Mouse (Mus musculus): ENCODE results near the gene Zfp574. TPM values are rescaled to one million over a fixed set of nuclear protein-coding genes. Genes with fewer than 3 reads are reported as not detected.

The Zfp574 gene
- total and polyA plus RNA-seq, 2 experiments from 2014 or later, result 31.5 to 33.0 TPM

DNA sequence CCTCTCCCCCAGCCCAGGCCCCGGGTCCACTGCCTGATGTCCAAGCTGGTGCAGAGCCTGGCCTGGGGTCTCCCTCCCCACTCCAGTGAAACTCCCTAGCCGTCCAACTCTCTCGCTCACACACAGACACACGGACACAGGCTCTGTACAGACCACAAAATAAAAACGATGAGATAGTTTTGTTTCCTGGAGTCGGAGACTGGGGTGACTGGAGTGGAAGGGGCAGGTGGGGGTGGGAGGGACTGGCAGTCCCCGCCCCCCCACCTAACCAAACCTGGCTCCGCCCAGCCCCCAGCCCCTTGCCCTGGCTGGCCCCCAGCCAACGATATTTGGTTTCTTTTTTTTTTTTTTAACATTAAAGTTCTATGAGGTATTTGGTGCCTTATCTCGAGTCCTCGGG, 16.6 kb downstream of the Zfp574 start:
- H3K27ac ChIP-seq (ENCODE audit: low read depth, low read length), result no peak overlapping the region
- no peak overlapping the region for H3K4me3 ChIP-seq (ENCODE audit: low read depth, low read length)
- 34% methylated on average over 11 of the region's 11 CpGs for WGBS
- H3K9ac ChIP-seq, result no peak overlapping the region
- no peak overlapping the region for H3K4me2 ChIP-seq (ENCODE audit: low read depth)
- DNase-seq (no peak), ATAC-seq (no peak)
- TF ChIP-seq CTCF (IDR thresholded peaks at IDR 0.05; ENCODE audit: low read depth), result no peak
- no peaks in the 10 kb centered on the region for H3K9me3 ChIP-seq (ENCODE audit: low read length)
- H3K27me3 ChIP-seq (ENCODE audit: insufficient read depth, low read length), result no peaks in the 10 kb centered on the region
- peaks cover 13% of the 10 kb centered on the region for H3K36me3 ChIP-seq (ENCODE audit: insufficient read depth)
- no peaks in the 10 kb centered on the region for H3K4me1 ChIP-seq (ENCODE audit: insufficient read depth)

DNA sequence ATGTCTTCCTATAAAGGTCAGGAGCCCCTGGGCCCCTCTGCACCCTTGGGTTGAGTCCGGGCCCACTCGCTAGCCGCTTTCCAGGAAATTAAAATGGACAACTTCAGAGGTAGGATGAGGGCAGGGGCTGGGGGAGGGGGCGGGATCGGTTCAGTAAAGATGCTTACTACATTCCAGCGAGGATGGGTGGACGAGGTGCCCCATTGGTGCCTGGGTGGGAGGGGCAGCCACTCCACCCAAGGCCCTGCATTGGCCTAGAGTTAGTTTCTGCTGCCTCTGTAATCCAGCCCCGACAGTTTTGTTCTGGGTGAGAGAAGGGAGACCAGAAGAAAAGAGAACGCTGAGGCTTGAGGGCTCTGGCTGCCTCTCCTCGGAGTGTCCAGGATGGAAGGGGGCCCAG, 17.5 kb downstream of the Zfp574 start:
- 35% methylated on average over 10 of the region's 10 CpGs for WGBS
- no peak overlapping the region for H3K9ac ChIP-seq
- no peaks in the 10 kb centered on the region for H3K27me3 ChIP-seq (ENCODE audit: insufficient read depth, low read length)
- H3K9me3 ChIP-seq (ENCODE audit: low read length), result no peaks in the 10 kb centered on the region
- no peak for TF ChIP-seq CTCF (IDR thresholded peaks at IDR 0.05; ENCODE audit: low read depth)
- ATAC-seq (no peak), DNase-seq (no peak)
- H3K4me1 ChIP-seq (ENCODE audit: insufficient read depth), result no peaks in the 10 kb centered on the region
- no peak overlapping the region for H3K4me2 ChIP-seq (ENCODE audit: low read depth)
- no peak overlapping the region for H3K4me3 ChIP-seq (ENCODE audit: low read depth, low read length)
- peaks cover 6% of the 10 kb centered on the region for H3K36me3 ChIP-seq (ENCODE audit: insufficient read depth)
- no peak overlapping the region for H3K27ac ChIP-seq (ENCODE audit: low read depth, low read length)

DNA sequence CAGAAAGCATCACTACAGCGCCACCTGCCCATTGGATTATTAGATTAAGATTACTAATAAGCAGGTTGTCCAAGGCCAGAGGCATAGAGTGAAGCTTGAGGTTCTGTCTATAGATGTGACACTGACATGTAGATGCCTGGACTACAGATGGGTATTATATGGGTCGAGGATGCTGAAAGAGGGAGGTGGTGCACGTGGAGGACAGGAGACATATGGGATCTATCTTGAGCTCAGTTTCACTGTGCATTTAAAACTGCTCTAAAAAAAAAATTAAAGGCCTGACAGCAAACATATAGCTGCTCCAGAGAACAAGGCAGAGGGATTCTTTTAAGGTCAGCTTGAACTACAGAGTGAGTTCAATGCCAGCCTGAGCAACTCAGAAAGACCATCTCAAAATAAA, 25.8 kb downstream of the Zfp574 start:
- Histone ChIP-seq H3K4me1 (ENCODE audit: insufficient read depth) (no peaks in the 10 kb centered on the region), H3K9ac (no peak overlapping the region), H3K27ac (ENCODE audit: low read depth, low read length) (no peak overlapping the region), H3K4me2 (ENCODE audit: low read depth) (no peak overlapping the region), H3K4me3 (ENCODE audit: low read depth, low read length) (no peak overlapping the region), H3K36me3 (ENCODE audit: insufficient read depth) (peaks cover 27% of the 10 kb centered on the region), H3K9me3 (ENCODE audit: low read length) (no peaks in the 10 kb centered on the region), H3K27me3 (ENCODE audit: insufficient read depth, low read length) (no peaks in the 10 kb centered on the region)
- ATAC-seq, result no peak
- no peak for TF ChIP-seq CTCF (IDR thresholded peaks at IDR 0.05; ENCODE audit: low read depth)
- DNase-seq, result no peak
- 79% methylated on average over 3 of the region's 3 CpGs for WGBS

DNA sequence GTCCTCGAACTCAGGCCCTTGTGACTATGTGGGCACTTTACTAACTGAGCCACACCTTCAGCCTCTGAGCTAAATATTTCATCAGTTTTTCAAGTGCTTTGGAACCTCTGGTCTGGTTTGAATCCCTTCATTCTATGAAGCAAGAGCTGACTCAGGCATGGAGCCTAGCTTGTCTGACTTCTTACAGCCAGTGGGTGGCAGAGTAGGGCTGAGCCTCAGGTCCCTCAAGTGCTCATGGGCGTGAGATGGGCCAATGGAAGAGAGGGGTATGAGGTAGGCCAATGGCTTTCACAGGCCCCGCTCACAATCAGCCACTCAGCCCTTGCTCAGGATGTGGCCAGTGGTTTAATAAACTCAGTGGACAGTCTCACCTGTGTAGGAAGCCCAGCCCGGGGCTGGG, 27.2 kb downstream of the Zfp574 start:
- peaks cover 27% of the 10 kb centered on the region for H3K36me3 ChIP-seq (ENCODE audit: insufficient read depth)
- H3K9me3 ChIP-seq (ENCODE audit: low read length), result no peaks in the 10 kb centered on the region
- 44% methylated on average over 4 of the region's 4 CpGs for WGBS
- H3K4me3 ChIP-seq (ENCODE audit: low read depth, low read length), result no peak overlapping the region
- no peak overlapping the region for H3K9ac ChIP-seq
- peak; percentile 54 for TF ChIP-seq CTCF (IDR thresholded peaks at IDR 0.05; ENCODE audit: low read depth)
- no peaks in the 10 kb centered on the region for H3K4me1 ChIP-seq (ENCODE audit: insufficient read depth)
- peak; percentile 66 for ATAC-seq
- H3K27ac ChIP-seq (ENCODE audit: low read depth, low read length), result no peak overlapping the region
- no peak for DNase-seq
- H3K4me2 ChIP-seq (ENCODE audit: low read depth), result no peak overlapping the region
- H3K27me3 ChIP-seq (ENCODE audit: insufficient read depth, low read length), result no peaks in the 10 kb centered on the region

DNA sequence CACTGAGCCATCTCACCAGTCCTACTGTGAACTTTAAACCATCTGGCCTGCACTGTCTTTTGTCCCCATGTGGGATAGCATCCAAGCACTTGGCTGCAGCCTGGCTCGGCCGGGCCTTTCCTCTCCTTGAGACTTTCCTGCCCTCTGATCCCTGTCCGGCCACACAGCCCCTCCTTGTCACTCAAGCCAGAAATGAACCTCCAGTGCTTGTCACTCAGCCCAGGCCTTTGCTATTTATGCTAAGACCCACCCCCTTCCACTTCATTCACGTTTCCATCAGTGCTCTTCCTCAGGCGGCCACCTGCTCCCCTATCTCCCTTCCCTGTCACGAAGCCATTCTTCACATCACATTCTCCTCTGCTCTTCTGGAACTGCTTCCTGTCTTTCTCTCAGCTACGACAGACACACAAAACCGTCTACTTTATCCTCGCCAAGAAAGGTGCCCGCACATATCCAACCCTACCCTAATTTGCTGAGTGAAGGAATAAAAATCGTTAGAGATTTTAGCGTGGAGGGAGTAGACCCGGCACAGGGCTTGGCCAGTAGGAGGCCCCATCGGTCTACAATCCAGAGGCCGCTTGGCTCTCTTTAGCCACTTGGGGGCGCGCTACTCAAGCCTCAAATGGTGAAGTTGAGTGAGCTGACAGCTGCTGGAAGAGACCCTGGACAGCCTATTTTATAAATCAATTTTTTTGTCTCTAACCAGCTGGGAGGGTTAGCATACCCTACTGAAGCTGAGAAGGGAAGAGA, 33.2 kb downstream of the Zfp574 start:
- DNase-seq (peak; percentile 92), ATAC-seq (peak; percentile 81)
- 13% methylated on average over 17 of the region's 17 CpGs for WGBS
- Histone ChIP-seq H3K27me3 (ENCODE audit: insufficient read depth, low read length) (no peaks in the 10 kb centered on the region), H3K9ac (no peak overlapping the region), H3K4me1 (ENCODE audit: insufficient read depth) (no peaks in the 10 kb centered on the region), H3K4me2 (ENCODE audit: low read depth) (no peak overlapping the region), H3K27ac (ENCODE audit: low read depth, low read length) (peak overlapping the region; percentile 1; the same call in 1 of the 2 replicates), H3K9me3 (ENCODE audit: low read length) (no peaks in the 10 kb centered on the region), H3K4me3 (ENCODE audit: low read depth, low read length) (no peak overlapping the region), H3K36me3 (ENCODE audit: insufficient read depth) (no peaks in the 10 kb centered on the region)
- TF ChIP-seq CTCF (IDR thresholded peaks at IDR 0.05; ENCODE audit: low read depth), result peak; percentile 96

DNA sequence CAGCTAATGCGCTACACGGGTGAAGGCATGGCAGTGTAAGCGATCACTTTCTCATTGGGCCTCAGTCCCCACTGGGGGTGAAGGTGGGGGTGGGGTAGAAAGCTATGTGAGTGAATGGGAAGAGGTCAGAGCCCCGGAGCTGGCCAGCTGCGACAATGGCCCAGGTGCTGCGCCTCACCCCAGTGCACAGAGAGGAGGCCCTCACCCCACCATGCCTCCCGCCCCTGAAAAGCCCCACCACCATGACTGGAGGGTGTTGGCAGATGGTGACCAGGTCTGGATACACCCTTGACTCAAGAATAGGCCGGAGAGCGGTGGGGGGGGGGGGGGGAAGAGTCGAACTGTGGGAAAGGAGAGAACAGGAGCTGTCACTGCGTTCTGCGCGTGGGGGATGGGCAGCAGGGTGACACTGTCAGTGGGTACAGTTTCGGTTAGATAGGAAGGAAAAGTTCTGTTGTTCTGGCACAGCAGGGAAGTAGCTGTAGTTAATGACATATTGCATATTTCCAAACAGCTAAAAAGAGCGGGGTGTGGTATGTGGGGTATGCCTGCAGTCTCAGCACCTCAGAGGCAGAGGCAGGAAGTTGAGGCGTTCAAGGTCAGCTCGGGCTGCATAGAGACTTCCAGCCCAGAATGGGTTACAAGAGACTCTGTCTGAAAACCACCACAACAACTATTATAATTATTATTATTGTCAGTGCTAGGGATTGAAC, 34.6 kb downstream of the Zfp574 start:
- no peak overlapping the region for H3K4me2 ChIP-seq (ENCODE audit: low read depth)
- H3K4me1 ChIP-seq (ENCODE audit: insufficient read depth), result no peaks in the 10 kb centered on the region
- H3K27ac ChIP-seq (ENCODE audit: low read depth, low read length), result no peak overlapping the region
- ATAC-seq (no peak), DNase-seq (no peak)
- no peaks in the 10 kb centered on the region for H3K27me3 ChIP-seq (ENCODE audit: insufficient read depth, low read length)
- no peak overlapping the region for H3K9ac ChIP-seq
- H3K4me3 ChIP-seq (ENCODE audit: low read depth, low read length), result no peak overlapping the region
- 58% methylated on average over 16 of the region's 17 CpGs for WGBS
- no peak for TF ChIP-seq CTCF (IDR thresholded peaks at IDR 0.05; ENCODE audit: low read depth)
- no peaks in the 10 kb centered on the region for H3K36me3 ChIP-seq (ENCODE audit: insufficient read depth)
- H3K9me3 ChIP-seq (ENCODE audit: low read length), result no peaks in the 10 kb centered on the region

DNA sequence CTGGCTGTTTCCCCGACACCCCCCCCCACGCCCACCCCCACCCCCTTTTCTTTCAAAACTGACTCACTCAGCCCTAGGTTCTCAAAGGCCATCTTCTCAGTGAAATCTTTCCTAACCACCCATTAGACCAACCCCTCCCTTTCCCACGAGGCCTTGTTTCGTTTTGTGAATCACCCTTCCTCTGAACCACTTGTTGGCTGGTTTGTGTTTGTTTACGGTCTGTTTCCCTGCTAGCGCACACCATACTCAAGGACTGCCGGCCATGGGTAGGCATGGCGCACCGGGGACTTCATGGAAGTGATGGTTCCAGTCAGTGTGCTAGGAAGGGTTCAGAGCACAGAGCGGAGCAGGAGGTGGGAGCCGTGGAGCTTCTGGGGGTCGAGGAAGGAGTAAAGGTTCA, 37.0 kb downstream of the Zfp574 start:
- Histone ChIP-seq H3K9ac (no peak overlapping the region), H3K27me3 (ENCODE audit: insufficient read depth, low read length) (no peaks in the 10 kb centered on the region), H3K4me2 (ENCODE audit: low read depth) (no peak overlapping the region), H3K27ac (ENCODE audit: low read depth, low read length) (no peak overlapping the region), H3K9me3 (ENCODE audit: low read length) (no peaks in the 10 kb centered on the region), H3K4me1 (ENCODE audit: insufficient read depth) (no peaks in the 10 kb centered on the region), H3K4me3 (ENCODE audit: low read depth, low read length) (no peak overlapping the region), H3K36me3 (ENCODE audit: insufficient read depth) (no peaks in the 10 kb centered on the region)
- TF ChIP-seq CTCF (IDR thresholded peaks at IDR 0.05; ENCODE audit: low read depth), result no peak
- DNase-seq, result no peak
- WGBS, result 78% methylated on average over 12 of the region's 12 CpGs
- ATAC-seq, result no peak
